Comparison of ENCODE assay signal across 19 mouse cellular contexts in genomic region chr17:30328924-30329323, GRCm38 (mm10).
DNase-seq lines count a peak whose midpoint lies in the region; ATAC-seq and TF ChIP-seq lines count a peak whose summit lies in the region.
"Had no signal": no experiment of that assay in that cellular context is flagged by ENCODE, and none has a peak within 500 bp of the region (broad histone marks: within the 10 kb centered on the region; RNA-seq: fewer than 3 reads in every experiment).

No protein-coding gene starts in this region.

- H3K36me3 ChIP-seq in forebrain, embryonic 14.5 days (ENCODE audit: control insufficient read depth, insufficient read depth, low read length): no peaks in the 10 kb centered on the region
- H3K36me3 ChIP-seq in forebrain, embryonic 16.5 days (ENCODE audit: control insufficient read depth, insufficient read depth): no peaks in the 10 kb centered on the region
- no peaks in the 10 kb centered on the region for H3K36me3 ChIP-seq in kidney, embryonic 16.5 days (ENCODE audit: insufficient read depth, low read length)
- H3K36me3 ChIP-seq: embryonic facial prominence, embryonic 10.5 days; embryonic facial prominence, embryonic 12.5 days had no signal

- H3K4me1 ChIP-seq in forebrain, embryonic 14.5 days (ENCODE audit: control insufficient read depth, insufficient read depth, low read length): 0 out of 2 replicates have a peak, but pooled peaks cover 2% of the 10 kb centered on the region
- no peaks in the 10 kb centered on the region for H3K4me1 ChIP-seq in forebrain, embryonic 16.5 days (replicated peaks; ENCODE audit: control insufficient read depth, insufficient read depth, low read length)
- H3K4me1 ChIP-seq in kidney, embryonic 16.5 days (ENCODE audit: insufficient read depth, low read length): no peaks in the 10 kb centered on the region

- no peak overlapping the region for H3K4me3 ChIP-seq in forebrain, embryonic 14.5 days (ENCODE audit: low read depth, low read length)
- no peak overlapping the region for H3K4me3 ChIP-seq in forebrain, embryonic 16.5 days (replicated peaks; ENCODE audit: low read length)
- no peak overlapping the region for H3K4me3 ChIP-seq in layer of hippocampus, adult 2 months
- no peak overlapping the region for H3K4me3 ChIP-seq in kidney, embryonic 16.5 days (ENCODE audit: low read length)
- H3K4me3 ChIP-seq: embryonic facial prominence, embryonic 10.5 days; embryonic facial prominence, embryonic 12.5 days; forebrain, embryonic 13.5 days had no signal

- no peaks in the 10 kb centered on the region for H3K9me3 ChIP-seq in forebrain, embryonic 14.5 days (replicated peaks; ENCODE audit: control insufficient read depth, low read length)
- no peaks in the 10 kb centered on the region for H3K9me3 ChIP-seq in forebrain, embryonic 16.5 days (ENCODE audit: control insufficient read depth, low read length)
- H3K9me3 ChIP-seq in kidney, embryonic 16.5 days (ENCODE audit: low read length): no peaks in the 10 kb centered on the region
- H3K9me3 ChIP-seq: embryonic facial prominence, embryonic 10.5 days; embryonic facial prominence, embryonic 12.5 days; forebrain, embryonic 13.5 days had no signal

- TF ChIP-seq POLR2A in brain, embryonic 14.5 days (IDR thresholded peaks at IDR 0.05; ENCODE audit: borderline replicate concordance, extremely low read depth, insufficient read depth, insufficient read length, poor library complexity, severe bottlenecking): no peak

- peak; percentile 44 for DNase-seq in forebrain, embryonic 14.5 days (ENCODE audit: low spot score)
- peak; percentile 63 for DNase-seq in heart, adult 11 months
- DNase-seq in heart, adult 9 months (ENCODE audit: low spot score in 2 of 2): no peak
- no peak for DNase-seq in layer of hippocampus, adult 2 months (ENCODE audit: low spot score in 2 of 2)
- no peak for DNase-seq in layer of hippocampus, adult 9-11 months
- peak; percentile 58 for DNase-seq in brain, embryonic 14.5 days (ENCODE audit: low read depth)
- DNase-seq: adrenal gland, adult 2 months; adrenal gland, postnatal 10 days; adrenal gland, postnatal 25 days; cerebellum, adult 11-12 months; cerebellum, adult 8-10 months; cerebellum, adult 9-11 months; cerebellum, postnatal 25 days; forebrain, postnatal 0 days had no signal

- H3K4me2 ChIP-seq in forebrain, embryonic 14.5 days (ENCODE audit: low read length): no peak overlapping the region
- H3K4me2 ChIP-seq in forebrain, embryonic 16.5 days (ENCODE audit: low read length): no peak overlapping the region
- H3K4me2 ChIP-seq in kidney, embryonic 16.5 days (replicated peaks; ENCODE audit: low read depth, low read length): no peak overlapping the region
- H3K4me2 ChIP-seq: embryonic facial prominence, embryonic 12.5 days; forebrain, embryonic 13.5 days had no signal

- no peak for ATAC-seq in forebrain, embryonic 14.5 days
- ATAC-seq in forebrain, embryonic 16.5 days: no peak
- no peak for ATAC-seq in kidney, embryonic 16.5 days (ENCODE audit: low FRiP score, low TSS enrichment)
- ATAC-seq: forebrain, embryonic 13.5 days; forebrain, postnatal 0 days had no signal

- no peaks in the 10 kb centered on the region for H3K27me3 ChIP-seq in forebrain, embryonic 14.5 days (replicated peaks; ENCODE audit: control insufficient read depth, insufficient read depth, low read length)
- H3K27me3 ChIP-seq in forebrain, embryonic 16.5 days (replicated peaks; ENCODE audit: control insufficient read depth, insufficient read depth, low read length): no peaks in the 10 kb centered on the region
- no peaks in the 10 kb centered on the region for H3K27me3 ChIP-seq in kidney, embryonic 16.5 days (ENCODE audit: insufficient read depth, low read length)
- H3K27me3 ChIP-seq: embryonic facial prominence, embryonic 12.5 days; forebrain, embryonic 13.5 days had no signal

- TF ChIP-seq CTCF in layer of hippocampus, adult 2 months (conservative IDR thresholded peaks at IDR 0.05): no peak
- no peak for TF ChIP-seq CTCF in brain, embryonic 14.5 days (IDR thresholded peaks at IDR 0.05; ENCODE audit: borderline replicate concordance, extremely low read depth, insufficient read depth, insufficient read length)

- 54% methylated on average over 5 of the region's 5 CpGs for WGBS in forebrain, embryonic 14.5 days
- WGBS in forebrain, embryonic 16.5 days: 50% methylated on average over 5 of the region's 5 CpGs
- WGBS in kidney, embryonic 16.5 days: 82% methylated on average over 5 of the region's 5 CpGs

- H3K27ac ChIP-seq in forebrain, embryonic 14.5 days (ENCODE audit: low read depth, low read length): no peak overlapping the region
- no peak overlapping the region for H3K27ac ChIP-seq in forebrain, embryonic 16.5 days (ENCODE audit: low read length)
- peak overlapping the region; percentile 82 for H3K27ac ChIP-seq in layer of hippocampus, adult 2 months
- no peak overlapping the region for H3K27ac ChIP-seq in kidney, embryonic 16.5 days (ENCODE audit: low read length)
- H3K27ac ChIP-seq: embryonic facial prominence, embryonic 10.5 days; embryonic facial prominence, embryonic 12.5 days; forebrain, embryonic 13.5 days had no signal

- no peak overlapping the region for H3K9ac ChIP-seq in forebrain, embryonic 14.5 days (ENCODE audit: low read length)
- no peak overlapping the region for H3K9ac ChIP-seq in forebrain, embryonic 16.5 days (replicated peaks; ENCODE audit: low read depth, low read length)
- H3K9ac ChIP-seq in kidney, embryonic 16.5 days (replicated peaks; ENCODE audit: low read length): no peak overlapping the region
- H3K9ac ChIP-seq: embryonic facial prominence, embryonic 12.5 days; forebrain, embryonic 13.5 days; forebrain, postnatal 0 days had no signal

Comparison
In these comparisons a context has a peak if more than half of its experiments do, and no peak if none do; other contexts are left out.
1. DNase-seq: peak in forebrain, embryonic 14.5 days (single experiment), heart, adult 11 months (single experiment) and brain, embryonic 14.5 days (single experiment); none in heart, adult 9 months (0 of 2), layer of hippocampus, adult 2 months (0 of 2) and layer of hippocampus, adult 9-11 months (single experiment).